Mouse (Mus musculus): ENCODE measurements at regions not wholly inside any gene's neighbourhood (a gene's known extent, or its start where the extent isn't known, plus 50 kb on each side); places are given as distances from the start of the nearest gene placed in this dataset.

DNA sequence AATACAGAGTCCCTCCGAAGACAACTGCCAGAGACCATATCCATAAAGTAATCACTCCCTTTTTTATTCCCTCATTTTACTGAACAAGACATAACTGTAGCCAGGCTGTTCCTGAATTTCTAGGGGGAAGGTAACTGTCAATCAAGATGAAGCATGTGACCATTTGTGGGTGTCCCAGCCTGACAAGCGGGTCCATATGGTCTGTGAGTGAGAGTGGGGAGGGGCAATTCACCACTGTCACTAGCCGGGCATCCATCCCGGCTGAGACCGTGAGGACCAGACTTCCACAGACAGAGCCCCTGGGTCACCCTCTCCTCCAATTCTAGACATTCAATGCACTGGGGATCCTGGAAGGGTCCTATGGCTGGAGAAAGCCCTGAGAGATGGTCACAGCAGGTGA, 54.6 kb downstream of the Gm11733 start:
- no peak for TF ChIP-seq POLR2A (IDR thresholded peaks at IDR 0.05; ENCODE audit: borderline replicate concordance, extremely low read depth, insufficient read depth, insufficient read length, poor library complexity, severe bottlenecking)
- no peak for TF ChIP-seq CTCF (IDR thresholded peaks at IDR 0.05; ENCODE audit: borderline replicate concordance, extremely low read depth, insufficient read depth, insufficient read length)
